Mouse (Mus musculus) heart, embryonic 13.5 days (tissue): Measurements from ENCODE around the gene Svbp. TPM values are rescaled to one million over a fixed set of nuclear protein-coding genes. Genes with fewer than 3 reads are reported as not detected.

ENCODE experiments used
- ATAC-seq: fragments of 200-750 bp; cut with Nextera tagmentation; 2 replicates; pipeline ENCODE4 v1.8.0; 2017; ENCODE audit warnings: moderate TSS enrichment; ENCODE audit not compliant: insufficient number of reproducible peaks, low FRiP score, low TSS enrichment; ENCODE audit errors: extremely low read depth
- H3K27ac ChIP-seq: fragments of 300-500 bp; sonication (generic); replicated peaks from 2 replicates; pipeline ENCODE4 v1.5.1; 2015; ENCODE audit warnings: moderate library complexity, mild to moderate bottlenecking, inconsistent platforms
- H3K27me3 ChIP-seq: fragments of 300-500 bp; sonication (generic); replicated peaks from 2 replicates; pipeline ENCODE4 v1.6.1; 2015; ENCODE audit warnings: mild to moderate bottlenecking, inconsistent platforms
- H3K36me3 ChIP-seq: fragments of 300-500 bp; sonication (generic); 2 replicates; pipeline ENCODE4 v1.6.1; 2015; ENCODE audit warnings: mild to moderate bottlenecking, inconsistent platforms
- H3K4me1 ChIP-seq: fragments of 300-500 bp; sonication (generic); 2 replicates; pipeline ENCODE4 v1.6.1; 2015; ENCODE audit warnings: inconsistent platforms
- H3K4me2 ChIP-seq: fragments of 300-500 bp; sonication (generic); 2 replicates; pipeline ENCODE4 v1.6.1; 2015; ENCODE audit warnings: inconsistent platforms, mild to moderate bottlenecking, moderate library complexity
- H3K4me3 ChIP-seq: fragments of 300-500 bp; sonication (generic); 2 replicates; pipeline ENCODE4 v1.5.1; 2015; ENCODE audit warnings: moderate library complexity, mild to moderate bottlenecking, inconsistent platforms
- H3K9ac ChIP-seq: fragments of 300-500 bp; sonication (generic); 2 replicates; pipeline ENCODE4 v1.6.1; 2015; ENCODE audit warnings: inconsistent platforms, mild to moderate bottlenecking, moderate library complexity
- H3K9me3 ChIP-seq: fragments of 300-500 bp; sonication (generic); 2 replicates; pipeline ENCODE4 v1.6.1; 2016; ENCODE audit warnings: inconsistent platforms
- WGBS: fragments of 180-500 bp; shearing (Covaris S2); methylation state at CpG from one replicate; pipeline ENCODE4 v1.1.7; 2015; ENCODE audit warnings: mixed read lengths; 5-methylcytosine and 5-hydroxymethylcytosine counted together
- polyA plus RNA-seq: library from polyadenylated mRNA; unstranded; fragments of >200 nt; fragmentation: Nextera tagmentation; extraction: Ambion mirVana; gene quantifications from 2 replicates; pipeline ENCODE4 v1.2.1, GENCODE M21; 2015

Gene Svbp
- polyA plus RNA-seq, 1 experiment from 2014 or later, result 124 TPM

DNA sequence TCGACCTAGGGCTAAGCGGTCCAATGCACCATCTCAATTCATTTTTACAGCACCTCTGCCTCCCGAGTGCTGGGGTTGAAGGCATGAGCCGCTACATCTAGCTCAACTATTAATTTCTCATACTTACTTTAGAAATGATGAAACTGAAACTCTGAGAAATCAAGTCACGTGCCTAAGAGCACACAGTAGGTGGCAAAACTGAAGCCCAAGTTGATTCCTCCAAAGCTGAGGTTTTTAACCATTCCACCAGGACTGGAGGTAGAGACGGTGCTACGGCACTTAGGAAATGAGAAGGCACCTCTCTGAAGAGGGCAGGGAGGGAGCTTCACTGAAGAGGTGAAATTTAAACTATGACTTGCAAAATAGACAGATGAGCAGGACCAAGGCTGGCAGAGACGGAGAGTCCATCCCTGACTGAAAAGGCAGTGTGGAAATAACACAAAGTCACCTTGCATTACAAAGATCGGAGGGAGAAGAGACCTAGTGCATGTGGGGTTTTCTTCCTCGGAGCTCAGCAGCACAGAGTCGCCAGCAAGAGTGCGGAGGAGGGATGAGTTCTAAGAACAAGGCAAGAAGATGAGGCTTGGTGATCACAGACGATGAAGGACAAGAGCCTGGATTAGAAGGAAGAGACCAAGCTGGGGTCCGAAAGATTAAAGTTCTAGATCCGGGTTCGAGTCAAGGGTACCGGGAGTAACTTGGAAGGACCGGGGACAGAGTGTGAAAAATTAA, 22.0 kb upstream of the Svbp start:
- peak overlapping the region; percentile 87 for H3K4me2 ChIP-seq
- ATAC-seq, result no peak
- H3K4me3 ChIP-seq, result peak overlapping the region; percentile 90
- peak overlapping the region; percentile 95 for H3K9ac ChIP-seq
- peaks cover 38% of the 10 kb centered on the region for H3K36me3 ChIP-seq
- no peaks in the 10 kb centered on the region for H3K27me3 ChIP-seq
- peaks cover 23% of the 10 kb centered on the region for H3K4me1 ChIP-seq
- WGBS, result 32% methylated on average over 18 of the region's 18 CpGs
- H3K9me3 ChIP-seq, result no peaks in the 10 kb centered on the region
- H3K27ac ChIP-seq, result peak overlapping the region; percentile 75

DNA sequence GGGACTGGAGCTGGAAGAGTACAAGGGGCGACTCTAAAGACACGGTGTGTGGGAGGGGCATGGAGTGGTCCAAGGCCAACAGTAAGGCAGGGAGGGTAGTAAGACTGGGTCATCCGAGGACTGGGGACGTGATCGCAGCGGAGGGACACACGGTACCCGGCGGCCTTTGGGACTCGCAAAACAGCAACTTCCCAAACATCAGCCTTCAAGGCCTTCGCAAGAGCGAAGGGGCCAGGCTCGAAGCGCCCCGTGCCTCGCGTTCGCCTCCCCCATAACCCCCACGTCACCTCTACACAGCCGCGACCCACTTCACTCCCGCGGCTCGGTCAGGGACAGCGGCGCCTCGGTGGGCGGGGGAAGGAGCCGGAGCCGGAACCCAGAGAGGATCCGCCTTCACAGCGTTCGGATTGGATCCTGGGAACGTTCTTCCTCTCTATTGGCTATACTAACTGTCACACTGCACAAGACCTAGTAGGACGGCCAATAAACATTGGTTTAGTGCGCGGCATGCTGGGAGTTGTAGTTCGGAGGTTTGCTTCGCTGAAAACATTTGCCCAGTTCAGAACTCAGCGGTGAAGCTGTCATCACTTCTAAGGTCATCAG, 21.2 kb upstream of the Svbp start, which contains the start of gene Zfp691:
Gene Zfp691 (minus strand): TSS at position 345 of the 603 bp plus-strand sequence.
- H3K4me3 ChIP-seq, result peak within 1 kb of the TSS; percentile 90
- H3K27me3 ChIP-seq, result no peaks in the 10 kb centered on the region
- peak within 1 kb of the TSS; percentile 75 for H3K27ac ChIP-seq
- H3K36me3 ChIP-seq, result peaks cover 29% of the 10 kb centered on the region
- peak; percentile 100 for ATAC-seq
- H3K4me1 ChIP-seq, result peaks cover 28% of the 10 kb centered on the region
- H3K4me2 ChIP-seq, result peak within 1 kb of the TSS; percentile 87
- WGBS, result under 1% methylated on average over 40 of the region's 40 CpGs
- peak within 1 kb of the TSS; percentile 95 for H3K9ac ChIP-seq
- H3K9me3 ChIP-seq, result no peaks in the 10 kb centered on the region

DNA sequence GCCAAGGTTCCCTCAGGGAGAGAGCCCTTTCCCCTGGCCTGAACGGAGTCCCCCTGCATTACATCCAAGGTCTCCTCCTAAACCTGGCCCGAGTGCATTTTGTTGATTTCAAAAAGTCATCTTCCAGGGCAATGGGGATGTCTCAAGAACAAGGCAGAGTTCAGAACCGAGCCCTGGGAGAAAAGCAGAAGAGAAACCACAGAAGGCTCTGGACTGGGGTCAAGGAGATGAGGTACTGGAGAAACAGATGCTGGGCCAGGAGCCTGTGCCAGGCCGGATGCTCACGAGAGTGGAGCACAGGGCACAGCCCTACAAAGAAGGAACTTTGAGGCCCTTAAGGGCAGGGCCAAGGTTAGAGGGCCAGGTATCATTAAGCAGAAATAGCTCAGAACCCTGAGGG, 17.4 kb upstream of the Svbp start:
- Histone ChIP-seq H3K4me3 (no peak overlapping the region), H3K27me3 (no peaks in the 10 kb centered on the region), H3K27ac (no peak overlapping the region), H3K4me2 (no peak overlapping the region), H3K9me3 (no peaks in the 10 kb centered on the region), H3K36me3 (no peaks in the 10 kb centered on the region), H3K4me1 (peaks cover 21% of the 10 kb centered on the region), H3K9ac (no peak overlapping the region)
- 61% methylated on average over 5 of the region's 5 CpGs for WGBS
- ATAC-seq, result no peak

DNA sequence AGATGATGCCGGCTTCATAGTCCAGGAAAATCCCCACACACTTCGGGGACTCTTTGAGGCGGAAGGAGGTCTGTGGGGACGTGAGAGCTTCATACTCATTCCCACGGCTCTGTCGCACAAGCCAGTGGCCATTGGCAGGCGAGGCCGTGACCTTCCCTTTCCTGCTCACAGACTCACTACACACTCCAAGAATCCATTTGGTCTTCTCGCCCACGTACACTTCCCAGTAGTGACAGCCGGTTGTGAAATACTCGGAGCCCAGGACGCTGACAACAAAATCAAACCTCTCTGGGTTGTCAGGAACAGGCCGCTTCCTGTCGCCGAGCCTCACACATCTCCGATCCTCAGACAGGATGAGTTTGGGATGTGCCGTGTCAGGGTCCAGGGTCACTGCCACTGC, 16.8 kb upstream of the Svbp start:
- H3K4me1 ChIP-seq, result peaks cover 15% of the 10 kb centered on the region
- H3K4me2 ChIP-seq, result no peak overlapping the region
- no peak overlapping the region for H3K27ac ChIP-seq
- no peak overlapping the region for H3K4me3 ChIP-seq
- no peaks in the 10 kb centered on the region for H3K27me3 ChIP-seq
- H3K9me3 ChIP-seq, result no peaks in the 10 kb centered on the region
- no peaks in the 10 kb centered on the region for H3K36me3 ChIP-seq
- 58% methylated on average over 18 of the region's 18 CpGs for WGBS
- H3K9ac ChIP-seq, result no peak overlapping the region; the same call in 1 of the 2 replicates
- no peak for ATAC-seq

DNA sequence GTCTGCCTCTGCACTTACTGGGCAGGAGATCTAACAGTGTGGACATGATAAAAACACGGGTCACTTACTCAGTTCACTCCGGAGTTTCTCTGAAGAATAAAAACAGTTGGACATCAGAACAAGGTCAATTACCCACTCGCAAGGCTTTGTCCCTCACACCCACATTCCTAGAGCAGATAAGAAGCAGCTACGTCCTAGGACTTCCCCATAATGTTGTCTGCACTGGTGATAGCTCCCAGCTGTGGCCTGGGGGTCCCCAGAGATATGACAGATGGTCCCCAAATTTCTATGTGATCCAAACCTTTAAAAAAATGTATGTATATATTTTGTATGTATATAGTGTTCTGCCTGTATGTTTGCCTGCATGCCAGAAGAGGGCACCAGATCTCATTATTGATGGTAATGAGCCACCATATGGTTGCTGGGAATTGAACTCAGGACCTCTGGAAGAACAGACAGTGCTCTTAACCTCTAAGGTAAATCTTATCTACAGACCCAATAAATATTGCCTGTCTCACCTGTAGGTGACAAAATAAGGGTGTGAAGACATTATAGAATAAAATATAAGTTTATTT, 14.9 kb upstream of the Svbp start:
- H3K27me3 ChIP-seq, result no peaks in the 10 kb centered on the region; the same call in 1 of the 2 replicates
- peaks cover 15% of the 10 kb centered on the region for H3K4me1 ChIP-seq
- no peak overlapping the region for H3K27ac ChIP-seq
- H3K9me3 ChIP-seq, result no peaks in the 10 kb centered on the region
- no peak for ATAC-seq
- no peak overlapping the region for H3K9ac ChIP-seq
- 20% methylated on average over 4 of the region's 4 CpGs for WGBS
- no peak overlapping the region for H3K4me2 ChIP-seq
- no peaks in the 10 kb centered on the region for H3K36me3 ChIP-seq
- no peak overlapping the region for H3K4me3 ChIP-seq

DNA sequence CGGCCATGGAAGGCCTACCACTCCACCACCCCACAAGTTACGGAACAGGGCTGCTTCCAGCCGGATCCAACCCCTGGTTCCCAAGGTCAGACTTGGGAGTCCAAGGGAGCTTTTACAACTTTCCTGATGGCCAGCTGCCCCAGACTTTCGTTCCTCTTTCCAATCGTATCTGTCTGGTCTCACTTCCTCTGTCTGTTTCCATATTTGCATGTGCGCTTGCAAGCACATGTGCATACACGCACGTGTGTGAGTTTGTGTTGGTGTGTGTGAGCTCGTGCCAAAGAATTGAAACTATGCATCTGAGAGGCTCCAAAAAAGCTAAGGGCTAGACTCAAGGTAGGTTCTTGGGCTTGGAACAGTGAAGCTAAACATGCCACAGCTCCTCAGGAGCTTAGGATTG, 13.7 kb upstream of the Svbp start:
- H3K27me3 ChIP-seq, result no peaks in the 10 kb centered on the region; the same call in 1 of the 2 replicates
- H3K27ac ChIP-seq, result no peak overlapping the region
- peaks cover 15% of the 10 kb centered on the region for H3K4me1 ChIP-seq
- no peak overlapping the region for H3K9ac ChIP-seq
- H3K9me3 ChIP-seq, result no peaks in the 10 kb centered on the region
- WGBS, result 79% methylated on average over 9 of the region's 9 CpGs
- no peak for ATAC-seq
- no peaks in the 10 kb centered on the region for H3K36me3 ChIP-seq
- no peak overlapping the region for H3K4me3 ChIP-seq
- no peak overlapping the region for H3K4me2 ChIP-seq

DNA sequence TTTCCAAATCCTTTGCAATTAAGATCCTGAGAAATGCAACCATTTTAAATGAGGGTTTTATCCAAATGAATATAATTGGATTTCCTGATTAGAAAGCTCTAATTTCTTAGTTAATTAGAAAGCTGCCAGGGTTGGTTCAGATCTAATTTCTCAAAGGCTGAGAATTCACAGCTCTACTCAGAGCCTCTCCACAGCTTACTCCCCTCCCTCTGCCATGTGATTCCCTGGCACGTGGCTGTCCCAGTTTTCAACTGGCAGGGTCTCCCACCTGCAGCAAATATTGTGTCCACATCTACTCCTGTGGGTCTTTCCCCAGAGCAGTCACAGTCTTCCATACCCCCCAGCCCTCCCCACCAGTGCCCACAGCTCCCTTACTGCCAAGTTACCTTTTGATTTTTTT, 11.6 kb upstream of the Svbp start:
- H3K4me1 ChIP-seq, result peaks cover 20% of the 10 kb centered on the region
- 26% methylated on average over 1 of the region's 1 CpGs for WGBS

DNA sequence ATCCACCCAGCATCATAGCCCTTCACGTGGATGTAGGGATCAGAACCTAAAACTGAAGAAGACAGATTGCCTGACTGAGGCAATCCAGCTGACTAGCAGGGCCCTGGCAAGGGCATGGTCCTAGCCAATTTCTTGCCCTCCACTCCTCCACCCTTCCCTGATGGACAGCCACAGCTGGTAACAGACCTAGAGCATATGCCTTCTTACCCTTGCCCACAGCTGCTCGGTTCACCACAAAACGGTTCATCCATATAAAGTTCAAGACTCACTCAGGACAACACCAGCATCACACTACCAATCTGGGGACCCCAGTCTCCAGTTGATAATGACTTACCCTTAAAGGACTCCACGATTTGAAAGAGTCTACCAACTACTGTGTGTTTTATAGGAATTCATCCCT, 9.3 kb upstream of the Svbp start:
- no peak for ATAC-seq
- no peak overlapping the region for H3K27ac ChIP-seq
- peak overlapping the region; percentile 45 for H3K4me2 ChIP-seq
- H3K4me1 ChIP-seq, result peaks cover 18% of the 10 kb centered on the region
- H3K9ac ChIP-seq, result no peak overlapping the region
- WGBS, result 69% methylated on average over 4 of the region's 4 CpGs
- H3K27me3 ChIP-seq, result peaks cover 12% of the 10 kb centered on the region; the same call in 1 of the 2 replicates
- H3K4me3 ChIP-seq, result peak overlapping the region; percentile 9; the same call in 1 of the 2 replicates
- H3K9me3 ChIP-seq, result no peaks in the 10 kb centered on the region
- no peaks in the 10 kb centered on the region for H3K36me3 ChIP-seq

More for the DNA sequence above, 11.6 kb upstream of the Svbp start:
- Histone ChIP-seq H3K4me3 (no peak overlapping the region), H3K27ac (no peak overlapping the region), H3K9me3 (no peaks in the 10 kb centered on the region), H3K9ac (no peak overlapping the region), H3K27me3 (peaks cover 7% of the 10 kb centered on the region; the same call in 1 of the 2 replicates), H3K36me3 (no peaks in the 10 kb centered on the region), H3K4me2 (no peak overlapping the region)
- ATAC-seq, result no peak

DNA sequence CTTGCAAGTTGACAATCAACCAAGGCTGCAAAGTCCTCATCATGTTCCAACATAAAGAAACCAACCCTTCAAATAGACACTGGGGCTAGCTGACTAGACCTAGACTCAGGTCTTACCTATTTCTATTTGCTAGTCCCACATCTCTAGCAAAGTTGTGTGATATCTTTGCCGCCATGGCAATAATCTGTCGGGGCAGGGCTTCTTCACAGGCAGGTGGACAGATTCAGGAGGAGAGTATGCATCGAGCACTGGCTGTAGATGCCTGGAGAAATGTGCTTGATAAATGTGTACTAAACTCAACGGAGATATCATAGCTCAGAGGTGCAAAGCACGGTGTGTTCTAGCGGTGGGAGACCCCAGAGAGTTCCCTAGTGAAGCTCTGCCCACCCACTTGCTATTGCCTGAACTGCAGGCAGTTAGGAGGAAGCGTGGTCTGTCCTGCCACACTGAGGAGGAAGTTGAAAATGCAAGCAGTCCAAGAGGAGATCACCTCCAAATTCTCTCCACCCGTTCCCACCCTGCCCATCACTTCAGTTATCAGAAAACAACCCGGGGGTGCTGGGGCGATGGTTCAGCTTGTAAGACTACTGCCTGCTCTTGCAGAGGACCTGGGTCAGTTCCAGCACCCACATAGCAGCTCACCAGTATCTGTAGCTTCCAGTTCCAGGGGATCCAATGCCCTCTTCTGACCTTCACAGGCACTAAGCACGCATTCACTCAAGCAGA, 6.9 kb upstream of the Svbp start:
- no peaks in the 10 kb centered on the region for H3K36me3 ChIP-seq
- H3K9me3 ChIP-seq, result no peaks in the 10 kb centered on the region
- peak overlapping the region; percentile 61; the same call in 1 of the 2 replicates for H3K9ac ChIP-seq
- peak overlapping the region; percentile 3; the same call in 1 of the 2 replicates for H3K27ac ChIP-seq
- peak overlapping the region; percentile 41 for H3K4me2 ChIP-seq
- WGBS, result 30% methylated on average over 11 of the region's 11 CpGs
- peaks cover 12% of the 10 kb centered on the region; the same call in 1 of the 2 replicates for H3K27me3 ChIP-seq
- ATAC-seq, result 0 out of 2 replicates have a peak, but pooled peaks have one; percentile 52
- peak overlapping the region; percentile 28 for H3K4me3 ChIP-seq
- peaks cover 8% of the 10 kb centered on the region; the same call in 1 of the 2 replicates for H3K4me1 ChIP-seq

DNA sequence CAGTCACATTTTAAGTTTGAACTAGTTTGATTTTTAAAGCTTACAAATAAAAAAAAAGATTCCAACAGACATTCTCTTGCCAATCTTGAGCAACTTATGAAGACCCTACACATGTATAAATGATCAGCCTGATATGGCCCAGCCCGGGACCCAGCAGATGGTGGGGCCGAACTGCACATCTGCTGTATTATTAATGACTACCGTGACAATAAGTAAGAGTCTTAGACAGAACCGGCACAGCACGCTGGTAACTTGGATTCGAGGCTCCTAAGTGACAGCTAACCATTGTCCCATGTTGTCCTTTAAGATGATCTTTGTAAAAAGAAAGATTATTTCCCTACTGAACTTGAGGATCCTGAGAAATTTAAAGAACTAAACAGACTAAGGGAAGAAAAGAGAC, 5.7 kb upstream of the Svbp start:
- WGBS, result 78% methylated on average over 6 of the region's 6 CpGs
- no peak for ATAC-seq
- H3K4me2 ChIP-seq, result peak overlapping the region; percentile 40; the same call in 1 of the 2 replicates
- H3K4me3 ChIP-seq, result peak overlapping the region; percentile 31
- peaks cover 12% of the 10 kb centered on the region; the same call in 1 of the 2 replicates for H3K27me3 ChIP-seq
- no peaks in the 10 kb centered on the region for H3K9me3 ChIP-seq
- peaks cover 8% of the 10 kb centered on the region; the same call in 1 of the 2 replicates for H3K4me1 ChIP-seq
- peak overlapping the region; percentile 63; the same call in 1 of the 2 replicates for H3K9ac ChIP-seq
- H3K36me3 ChIP-seq, result no peaks in the 10 kb centered on the region
- peak overlapping the region; percentile 48 for H3K27ac ChIP-seq
